Mouse (Mus musculus): ENCODE measurements at regions not wholly inside any gene's neighbourhood (a gene's known extent, or its start where the extent isn't known, plus 50 kb on each side); places are given as distances from the start of the nearest gene placed in this dataset.
A peak's percentile ranks its signal among the peaks of the same experiment; 100 is the strongest.

DNA sequence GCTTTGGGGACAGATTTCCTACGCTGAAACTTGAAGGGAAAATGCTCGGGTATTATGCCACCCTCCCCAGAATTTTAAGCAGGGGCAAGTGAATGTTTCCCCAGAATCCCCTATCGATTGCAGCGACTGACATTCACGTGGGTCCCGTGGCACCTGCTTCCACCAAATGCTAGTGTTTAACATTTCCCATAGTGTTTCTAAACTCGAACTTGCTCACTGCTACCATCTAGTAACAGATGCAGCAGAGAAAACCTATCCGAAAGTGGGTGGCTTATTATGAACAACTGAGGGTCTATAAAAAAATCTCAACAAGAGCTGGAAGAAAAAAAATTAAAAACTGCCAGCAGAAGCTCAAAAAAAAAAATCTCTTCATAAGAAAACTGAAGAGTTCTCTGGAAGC lies 284.2 kb downstream of the Rnf144a start:
- DNase-seq, result no peak

DNA sequence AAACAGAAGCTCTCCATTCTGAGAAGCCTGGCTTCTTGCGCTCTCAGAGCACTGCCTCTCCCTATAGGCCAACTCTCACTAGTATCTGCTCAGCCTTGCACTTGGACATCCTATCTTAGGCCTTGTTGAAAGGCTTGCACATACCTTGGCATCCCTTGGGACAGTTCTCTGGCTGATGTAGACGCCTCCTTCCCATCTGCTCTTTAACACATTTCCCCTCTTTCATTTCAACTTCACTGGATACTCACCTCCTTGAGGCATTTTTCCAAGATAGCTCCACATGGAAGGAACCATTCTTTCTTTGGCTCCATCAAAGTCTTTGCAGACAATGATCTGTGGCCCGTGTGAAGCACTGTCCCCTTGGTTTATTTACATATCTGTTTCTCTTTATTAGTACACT lies 285.0 kb downstream of the Rnf144a start:
- no peak for DNase-seq

DNA sequence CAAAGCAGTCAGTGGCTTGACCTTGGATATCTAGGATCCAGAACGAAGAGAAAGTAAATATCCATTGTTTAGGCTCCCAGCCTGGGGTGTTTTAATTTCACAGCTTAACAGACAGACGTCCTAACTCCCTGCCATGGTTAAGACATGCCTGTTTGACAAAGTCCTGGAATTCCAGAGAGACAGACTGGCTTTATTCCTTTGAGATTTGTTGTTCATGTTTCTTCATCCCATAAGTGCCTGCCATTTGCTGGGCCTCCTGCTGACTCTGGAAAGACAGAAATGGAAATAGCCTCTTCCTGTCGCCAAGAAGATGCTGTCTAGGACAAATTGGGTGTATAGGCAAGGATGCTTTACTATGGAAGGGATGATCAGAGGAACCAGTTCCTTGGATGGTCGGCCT lies 285.5 kb downstream of the Rnf144a start:
- no peak for DNase-seq

DNA sequence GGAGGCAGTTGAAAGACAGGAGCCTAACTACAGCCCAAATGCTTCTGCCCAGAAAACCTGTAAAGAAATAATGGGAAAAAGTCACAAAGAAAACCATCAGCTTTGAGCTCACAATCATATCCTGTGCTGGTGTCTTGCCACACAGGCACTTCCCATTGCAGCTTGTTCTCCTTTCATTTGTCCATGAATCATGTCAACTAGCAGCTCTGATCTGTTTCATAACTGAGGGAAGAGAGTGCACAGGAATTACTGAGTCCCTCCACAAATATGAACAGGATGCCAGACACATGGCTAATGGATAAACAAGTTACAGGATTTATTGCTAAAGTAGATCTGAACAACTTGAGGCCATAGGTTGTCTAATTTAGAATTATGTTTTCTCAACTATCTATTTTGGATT lies 286.2 kb downstream of the Rnf144a start:
- no peak for DNase-seq

DNA sequence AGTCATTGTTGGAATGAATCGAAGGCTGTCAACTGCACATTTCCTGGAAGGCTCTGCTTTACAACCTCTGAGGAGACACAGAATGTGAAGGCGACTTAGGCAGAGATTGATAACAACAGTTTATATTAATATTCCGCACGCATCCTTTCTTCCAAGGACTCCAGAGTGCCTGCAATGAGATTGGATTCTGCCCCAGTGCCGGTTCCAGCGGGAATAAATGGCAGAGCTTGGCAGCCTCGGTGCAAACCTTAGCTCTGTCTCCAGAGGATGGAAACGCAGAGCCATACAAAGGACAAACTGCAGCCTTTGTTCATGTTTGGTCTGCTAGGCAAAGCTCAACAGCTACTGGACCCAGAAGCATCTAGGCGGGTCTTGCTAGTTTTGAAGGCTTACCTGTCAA lies 288.8 kb downstream of the Rnf144a start:
- no peak for DNase-seq

DNA sequence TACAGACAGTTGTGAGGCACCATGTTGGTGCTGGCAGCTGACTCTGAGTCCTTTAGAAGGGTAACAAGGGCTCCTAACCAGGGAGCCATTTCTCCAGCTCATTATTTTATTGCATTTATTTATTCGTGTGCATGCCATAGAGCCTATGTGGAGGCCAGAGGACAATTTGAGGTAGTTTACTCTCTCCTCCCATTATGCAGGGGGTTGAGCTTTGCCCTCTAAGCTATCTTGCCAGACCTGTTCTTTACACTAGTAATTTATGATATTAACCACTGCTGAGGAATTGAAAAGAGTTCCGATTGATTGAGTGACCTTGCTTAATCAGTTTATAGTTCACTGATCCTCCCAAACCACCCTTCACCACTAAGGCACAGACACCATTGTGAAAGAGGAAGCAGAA lies 290.8 kb downstream of the Rnf144a start:
- DNase-seq, result no peak

DNA sequence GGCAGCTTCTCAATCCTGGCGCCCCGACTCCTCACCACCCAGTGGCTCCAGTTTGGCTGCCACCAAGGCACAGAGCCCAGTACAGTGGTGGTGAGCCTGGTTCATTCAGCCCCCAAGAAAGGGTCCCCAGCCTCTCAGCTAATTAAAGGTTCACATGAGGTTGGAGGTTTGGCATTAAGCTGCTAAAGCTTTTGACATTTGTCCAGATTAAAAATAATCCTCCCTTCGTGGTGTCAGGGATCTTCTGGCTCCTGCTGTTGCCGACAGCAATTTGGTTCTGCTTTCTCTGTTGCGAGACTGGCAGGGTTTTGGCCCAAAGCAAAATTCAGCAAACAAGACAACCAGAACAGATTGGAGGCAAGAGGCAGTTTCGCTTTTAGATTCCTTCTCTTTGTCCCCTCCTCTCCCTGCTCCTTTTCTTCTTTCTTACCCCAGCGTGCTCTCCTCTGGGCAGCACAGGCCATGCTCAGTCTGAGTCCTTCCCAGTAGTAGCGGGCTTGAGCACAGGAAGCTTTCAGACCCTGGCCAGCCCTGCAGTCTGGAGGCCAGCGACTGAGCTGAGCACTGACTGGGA lies 299.6 kb downstream of the Rnf144a start:
- DNase-seq, result no peak

DNA sequence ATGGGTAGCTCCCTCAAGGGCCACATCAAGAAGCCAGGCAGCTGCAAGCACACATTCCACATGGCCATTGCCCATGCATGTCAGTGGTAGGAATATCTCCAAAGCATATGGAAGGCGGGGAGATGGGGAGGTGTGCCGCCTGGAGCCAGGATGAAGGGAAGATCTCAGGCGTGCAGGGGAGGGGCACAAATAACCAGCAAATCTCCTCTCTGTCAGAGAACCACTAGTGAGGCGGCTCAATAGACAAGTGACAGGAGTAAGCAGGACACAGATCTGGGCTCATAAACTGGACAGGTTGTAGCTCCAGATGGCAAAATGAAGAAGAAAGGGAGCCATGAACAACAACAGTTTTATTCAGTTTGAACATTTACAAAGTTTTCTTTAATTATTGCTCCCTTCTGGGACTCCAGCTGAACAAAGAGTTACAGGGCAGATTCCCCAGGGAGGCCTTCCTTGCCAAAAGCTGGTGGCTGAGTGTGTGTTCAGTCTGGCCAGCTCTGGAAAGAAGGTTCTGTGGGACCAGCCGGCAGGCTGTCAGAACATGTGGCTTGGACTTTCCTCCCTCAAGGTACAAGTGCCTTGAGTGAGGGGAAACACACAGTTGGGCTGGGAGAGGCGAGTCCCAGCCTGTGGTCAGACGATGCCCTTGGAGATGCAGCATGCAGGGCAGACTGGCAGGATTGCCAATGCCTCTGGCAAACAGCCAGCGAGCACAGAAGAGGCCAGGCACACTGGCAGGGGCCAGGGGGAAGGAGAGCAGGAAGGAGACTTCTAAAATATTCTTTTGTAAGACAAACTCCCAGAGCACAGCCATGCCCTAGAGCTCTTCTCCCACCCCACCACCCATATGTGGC lies 302.7 kb downstream of the Rnf144a start:
- DNase-seq, result peak; percentile 41

DNA sequence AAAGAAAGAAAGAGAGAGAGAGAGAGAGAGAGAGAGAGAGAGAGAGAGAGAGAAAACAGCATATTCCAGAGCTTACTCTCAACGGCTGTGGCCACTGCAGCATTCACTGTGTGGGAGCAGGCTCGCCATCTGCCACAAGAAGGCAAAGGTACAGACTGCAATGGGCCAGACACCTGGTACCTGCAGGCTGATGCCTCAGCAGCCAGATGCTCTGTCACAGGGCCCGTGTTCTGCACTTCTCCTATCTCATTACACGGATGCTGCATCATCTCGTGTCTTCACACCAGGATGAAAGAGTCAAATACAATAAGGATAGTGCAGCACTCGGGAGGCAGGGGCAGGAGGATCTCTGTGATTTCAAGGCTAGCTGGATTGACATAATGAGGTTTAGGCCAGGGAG lies 305.2 kb downstream of the Rnf144a start:
- no peak for DNase-seq

DNA sequence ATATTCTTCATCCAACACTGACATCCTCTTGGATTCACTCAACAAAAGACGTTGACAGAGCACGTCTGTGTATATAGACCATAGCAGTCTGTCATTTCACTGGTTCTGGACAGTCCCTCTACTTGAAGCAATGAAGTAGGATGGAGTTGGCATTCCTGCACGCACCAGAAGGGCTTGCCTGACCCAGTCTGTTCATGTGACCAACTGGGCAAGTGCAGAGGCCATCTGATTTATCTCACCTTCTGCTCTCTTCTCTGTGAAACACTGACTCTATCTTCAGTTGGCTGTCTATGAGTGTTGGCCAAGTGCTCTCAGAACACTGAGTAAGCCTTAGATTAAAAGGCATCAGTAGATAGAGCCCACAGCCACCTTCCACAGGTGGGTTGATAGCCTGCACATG lies 310.7 kb downstream of the Rnf144a start:
- no peak for DNase-seq

DNA sequence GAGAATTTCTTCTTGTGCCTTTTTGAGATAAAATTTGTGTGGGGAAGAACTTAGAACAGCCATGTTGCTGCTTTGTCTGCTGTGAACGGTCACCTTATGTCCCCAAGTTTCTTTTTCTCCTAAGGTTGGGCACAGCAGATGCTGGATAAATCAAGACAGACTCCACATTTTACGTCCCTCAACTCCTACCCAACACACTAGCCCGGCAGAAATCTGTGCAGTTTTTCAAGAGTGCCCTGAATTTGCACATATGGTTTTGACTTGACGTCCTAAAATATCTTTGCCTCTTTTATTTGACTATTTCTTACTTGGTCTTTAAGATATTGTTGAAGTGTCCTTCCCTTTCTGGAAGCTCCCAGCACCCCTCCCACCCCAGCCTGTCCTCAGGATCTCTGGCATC lies 312.7 kb downstream of the Rnf144a start:
- DNase-seq, result no peak

DNA sequence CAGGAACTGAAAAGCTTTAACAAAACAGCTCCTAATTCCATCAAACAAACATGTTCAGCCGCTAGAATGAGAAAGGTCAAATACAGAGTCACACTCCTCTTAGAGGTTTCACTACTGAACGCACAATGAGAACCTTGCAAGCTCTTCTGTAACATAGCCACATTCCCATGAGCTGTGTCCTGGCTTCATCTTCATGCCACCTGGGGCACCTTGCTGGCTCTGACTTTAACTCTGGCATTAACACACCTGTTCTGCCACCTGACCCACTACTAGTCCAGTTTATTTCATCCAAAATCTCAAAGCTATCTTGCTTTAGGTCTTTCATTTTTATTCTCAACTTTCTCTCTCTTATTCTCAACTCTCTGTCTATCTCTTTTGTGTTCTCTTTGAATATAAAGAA lies 314.9 kb downstream of the Rnf144a start:
- DNase-seq, result no peak

DNA sequence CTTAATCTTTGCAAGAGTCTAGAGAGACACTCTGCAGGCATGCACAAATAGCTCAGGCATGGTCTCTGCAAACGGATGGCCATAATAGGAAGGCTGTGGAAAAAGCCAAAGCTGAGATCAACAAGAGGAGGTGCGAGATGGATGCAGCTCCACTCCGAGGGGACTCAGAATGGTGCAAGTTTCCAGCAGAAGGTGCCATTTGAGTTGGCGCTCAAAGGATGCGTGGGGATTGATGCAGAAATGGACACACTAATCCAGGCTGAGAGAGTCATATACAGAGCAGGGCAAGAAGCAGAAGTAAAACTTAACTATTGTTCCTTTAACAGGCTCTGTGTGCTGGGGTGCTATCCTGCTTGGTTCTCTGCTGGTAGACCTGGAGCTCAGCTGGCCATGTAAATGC lies 315.9 kb downstream of the Rnf144a start:
- no peak for DNase-seq

DNA sequence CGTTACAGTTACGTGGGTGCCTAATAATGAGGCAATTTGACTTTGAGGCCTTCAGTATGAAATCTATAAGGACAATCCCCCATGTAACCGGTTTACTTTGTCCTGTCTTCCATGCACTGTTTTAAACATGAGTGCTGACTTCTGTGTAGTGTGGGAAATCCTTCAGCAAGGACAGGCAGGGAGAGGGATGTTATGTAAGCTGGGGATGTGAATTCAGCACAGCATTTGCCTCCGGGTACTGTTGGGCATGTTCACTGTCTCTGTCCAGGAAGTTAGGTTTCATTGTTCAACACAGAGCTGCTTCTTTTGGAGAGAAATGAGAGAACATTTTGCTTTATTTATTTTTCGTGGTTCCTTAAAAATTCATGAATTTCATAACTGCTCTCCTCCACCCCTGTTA lies 322.7 kb downstream of the Rnf144a start:
- DNase-seq, result no peak

DNA sequence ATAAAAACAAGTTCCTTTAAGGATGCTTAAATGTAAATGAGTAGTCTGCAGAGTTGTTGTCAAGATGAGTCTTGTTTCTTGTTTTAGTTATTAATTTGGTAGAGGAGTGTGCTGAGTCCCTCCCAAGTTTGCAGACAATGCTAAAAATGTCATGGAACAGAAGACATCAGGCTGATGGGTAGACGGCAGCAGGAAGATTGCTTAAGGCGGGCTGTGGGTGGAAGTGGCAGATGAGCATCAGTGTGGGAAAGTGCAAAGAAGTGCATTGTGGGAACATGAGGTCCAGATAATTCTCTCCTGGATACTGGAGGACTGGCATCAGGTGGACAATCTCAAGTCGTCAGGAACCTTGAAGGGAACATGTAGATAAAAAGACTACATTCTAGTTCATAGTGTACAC lies 323.2 kb downstream of the Rnf144a start:
- DNase-seq, result no peak

DNA sequence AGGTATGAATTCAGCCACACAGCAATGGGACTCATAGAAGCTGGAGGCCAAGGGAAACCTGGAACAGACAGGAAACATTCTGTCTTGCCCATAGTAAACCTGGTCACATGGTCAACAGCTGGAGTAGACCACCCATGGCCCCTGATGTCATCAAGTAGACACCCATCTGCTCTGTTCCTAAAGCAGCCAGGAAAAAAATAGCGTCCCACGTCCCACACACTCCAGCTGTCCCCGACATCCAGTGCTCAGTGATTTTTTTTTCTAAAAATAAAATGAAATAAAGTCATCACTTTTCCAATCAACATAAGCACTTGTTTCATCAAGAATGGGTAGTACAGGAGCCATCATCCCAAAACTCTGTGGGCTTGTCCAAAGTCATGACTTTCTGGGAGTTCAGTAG lies 326.7 kb downstream of the Rnf144a start:
- no peak for DNase-seq

DNA sequence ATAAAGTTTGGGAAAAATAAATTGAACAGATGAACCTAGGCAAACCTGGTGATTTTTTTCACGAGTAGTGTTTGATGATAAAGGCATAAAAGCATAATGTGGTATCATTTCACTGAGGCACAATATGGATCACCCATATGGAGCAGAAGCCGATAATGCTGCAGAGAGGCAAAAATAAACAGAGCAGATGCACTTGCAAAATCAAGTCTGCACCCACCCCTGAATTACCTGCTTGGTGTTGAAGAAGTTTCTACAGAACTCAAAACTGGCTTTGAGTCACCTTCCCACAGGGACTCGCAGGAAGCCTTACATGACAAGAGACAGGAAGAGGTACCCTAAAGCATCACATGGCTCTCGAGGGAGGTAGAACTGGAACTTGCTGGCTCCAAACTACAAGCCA lies 328.1 kb downstream of the Rnf144a start:
- no peak for DNase-seq

DNA sequence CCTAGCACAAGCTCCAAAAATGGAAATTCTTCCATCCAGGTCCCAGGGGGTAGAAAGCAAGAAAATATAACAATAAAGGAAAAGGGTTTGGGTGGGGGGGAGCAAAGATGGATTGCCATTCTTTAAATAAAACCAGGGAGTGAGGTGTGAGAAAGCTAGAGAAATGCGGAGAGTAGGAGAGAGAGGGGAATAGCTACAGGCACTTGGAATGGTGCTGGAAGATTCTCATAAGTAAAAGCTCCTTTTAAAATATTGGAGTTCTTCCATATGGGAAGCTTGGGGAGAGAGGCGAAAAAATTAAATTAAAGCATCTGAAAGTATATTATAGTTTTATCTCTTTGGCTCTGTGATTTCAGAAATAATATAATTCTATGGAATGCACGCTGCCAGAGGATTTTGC lies 328.6 kb downstream of the Rnf144a start:
- no peak for DNase-seq

DNA sequence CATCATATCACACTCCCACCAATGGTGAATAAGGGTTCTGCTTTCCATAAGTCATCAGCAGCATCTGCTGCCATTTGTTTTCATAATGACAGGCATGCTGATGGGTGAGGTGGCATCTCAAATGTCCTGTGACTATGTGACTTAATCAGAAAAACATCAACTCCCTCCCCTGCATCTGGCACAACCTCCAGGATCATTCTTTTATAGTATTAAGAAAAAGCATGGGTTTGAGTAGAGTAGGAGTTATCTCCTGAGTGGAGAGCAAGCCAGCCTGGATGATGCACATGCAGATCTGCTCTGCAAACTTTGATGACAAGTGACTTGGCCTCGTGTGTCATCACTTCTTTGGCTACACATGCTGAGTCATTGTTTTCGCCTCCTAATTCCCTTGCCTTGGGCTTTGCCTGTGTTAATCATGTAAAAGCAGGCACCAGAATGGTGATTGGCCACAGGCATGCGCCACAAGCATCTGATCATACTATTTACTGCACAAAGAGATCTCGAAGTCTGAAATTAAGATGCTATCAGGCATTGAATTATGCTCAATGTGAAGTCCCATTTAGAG lies 335.9 kb downstream of the Rnf144a start:
- DNase-seq, result no peak

DNA sequence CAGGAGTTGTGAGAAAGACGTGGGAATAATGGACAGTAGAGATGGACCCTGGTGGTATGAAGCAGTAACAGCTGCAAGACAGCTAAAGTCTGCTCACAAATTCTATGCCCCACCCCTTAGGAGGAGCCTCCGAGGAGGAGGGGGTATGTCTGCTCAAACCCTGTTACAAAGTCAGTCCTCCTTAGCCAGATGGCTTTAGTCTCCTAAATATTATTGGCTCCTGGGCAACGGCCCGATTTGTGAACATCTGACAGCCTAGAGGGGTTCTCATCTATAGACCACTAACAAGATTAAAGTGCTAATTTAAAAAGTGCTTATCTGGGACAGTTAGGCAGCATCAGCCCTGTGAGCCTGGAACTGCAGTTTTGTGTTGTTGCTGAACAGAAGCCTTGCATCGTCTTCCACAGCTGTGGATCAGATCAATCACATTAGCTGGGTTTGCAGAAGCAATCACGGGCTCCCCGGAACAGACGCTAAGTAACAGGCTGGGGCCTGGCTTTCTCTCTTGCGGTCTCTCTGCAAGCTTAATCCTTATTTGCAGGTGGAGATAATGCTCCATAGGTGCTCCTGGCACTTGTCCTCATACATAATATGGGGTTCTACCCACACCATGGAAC lies 339.3 kb downstream of the Rnf144a start:
- no peak for DNase-seq

DNA sequence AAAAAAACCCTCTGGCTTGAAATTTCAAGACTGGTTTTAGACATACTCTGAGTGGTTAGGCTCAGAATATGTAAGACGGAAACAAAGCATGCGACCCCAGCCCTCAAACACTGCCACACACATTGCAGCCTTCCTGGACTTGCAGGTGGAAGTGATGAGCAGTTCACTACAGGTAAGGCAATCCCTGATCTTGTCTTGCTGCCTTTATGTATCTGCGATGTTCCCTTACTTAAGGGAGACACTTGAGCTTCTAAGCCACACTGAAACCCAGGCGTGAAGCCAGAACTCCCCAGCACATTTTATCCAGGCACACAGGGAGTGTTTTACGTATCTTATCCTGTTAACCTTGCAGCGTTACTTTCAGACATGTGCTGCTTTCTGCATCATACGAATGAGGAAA lies 342.9 kb downstream of the Rnf144a start:
- DNase-seq, result no peak

DNA sequence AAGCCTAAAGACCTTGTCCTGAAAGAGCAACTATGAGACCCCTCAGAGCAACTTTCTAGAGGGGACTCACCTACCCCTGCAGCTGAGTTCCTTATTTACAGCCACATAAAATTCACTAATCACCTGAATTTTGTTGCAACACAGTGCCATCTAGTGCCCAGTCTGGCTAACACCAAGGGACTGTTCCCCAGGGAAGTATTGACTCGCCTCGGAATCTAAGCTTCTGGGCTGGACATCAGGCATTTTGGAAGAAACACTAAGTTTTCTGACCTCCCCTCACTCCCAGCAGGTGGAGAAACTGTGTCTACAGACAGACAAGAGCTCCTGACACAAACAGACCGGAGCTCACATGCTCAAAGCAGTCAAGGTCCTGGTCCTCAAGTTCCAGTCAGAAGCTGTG lies 343.4 kb downstream of the Rnf144a start:
- peak; percentile 56 for DNase-seq

DNA sequence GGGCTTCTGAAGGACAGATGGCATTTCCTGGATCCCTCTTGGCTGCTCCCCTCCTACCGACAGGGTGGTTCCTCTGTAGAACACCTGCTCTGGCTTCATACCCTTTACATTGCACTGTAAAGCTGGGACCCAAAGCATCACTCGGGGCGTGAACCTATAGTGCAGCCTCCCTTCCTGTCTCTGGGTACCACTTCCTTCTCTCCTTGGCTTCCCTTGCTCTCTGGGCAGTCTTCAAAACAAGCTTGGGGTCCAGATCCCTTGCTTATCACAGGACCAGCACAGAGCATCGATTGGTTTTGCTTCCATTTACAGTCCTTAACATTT lies 346.4 kb downstream of the Rnf144a start:
- DNase-seq, result no peak

Measured in kidney, adult 18-20 months (tissue).